Mouse (Mus musculus) right cerebral cortex, postnatal 36 days (tissue): ENCODE results near the gene Pcare.
A peak's percentile ranks its signal among the peaks of the same experiment; 100 is the strongest.
"Not testable (repeated sequence)": the region's sequence is repeated elsewhere in the genome, so short reads cannot be mapped to it uniquely, and the experiment has no call there.

Experiments
- DNase-seq, 2 experiments: peaks; one replicate each; pipeline ENCODE4 v3.0.0; 2022; ENCODE audit warnings: low spot score in 2 of 2, mixed read lengths in 1 of 2

The Pcare gene

GRCm38 (mm10) chr17:71752831-71753230, at the start of gene Pcare:
Gene Pcare, minus strand, starts transcription at chr17:71752894.
- DNase-seq, result no peak

GRCm38 (mm10) chr17:71795521-71796205, 43.0 kb upstream of the Pcare start:
- no peak for DNase-seq

DNA sequence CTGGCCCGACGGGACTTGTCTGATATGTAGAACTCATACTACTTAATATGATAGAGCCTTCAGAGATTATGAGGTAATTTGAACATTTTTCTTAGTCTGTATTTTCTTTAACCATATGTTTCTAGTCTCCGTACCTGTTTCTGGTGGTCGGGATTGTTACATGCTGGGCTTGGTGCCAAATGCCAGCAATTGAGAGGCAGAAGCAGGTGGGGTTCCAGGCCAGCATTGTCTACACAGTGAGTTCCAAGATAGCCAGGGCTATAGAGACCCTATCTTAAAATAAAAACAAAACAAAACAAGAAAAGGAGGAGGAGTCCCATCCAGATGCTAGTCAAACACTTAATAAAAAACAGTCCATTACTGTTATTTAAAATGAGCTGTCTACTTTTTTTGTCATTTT, 38.9 kb upstream of the Pcare start:
- DNase-seq, result no peak

GRCm38 (mm10) chr17:71791109-71791508, 38.4 kb upstream of the Pcare start:
- no peak for DNase-seq

DNA sequence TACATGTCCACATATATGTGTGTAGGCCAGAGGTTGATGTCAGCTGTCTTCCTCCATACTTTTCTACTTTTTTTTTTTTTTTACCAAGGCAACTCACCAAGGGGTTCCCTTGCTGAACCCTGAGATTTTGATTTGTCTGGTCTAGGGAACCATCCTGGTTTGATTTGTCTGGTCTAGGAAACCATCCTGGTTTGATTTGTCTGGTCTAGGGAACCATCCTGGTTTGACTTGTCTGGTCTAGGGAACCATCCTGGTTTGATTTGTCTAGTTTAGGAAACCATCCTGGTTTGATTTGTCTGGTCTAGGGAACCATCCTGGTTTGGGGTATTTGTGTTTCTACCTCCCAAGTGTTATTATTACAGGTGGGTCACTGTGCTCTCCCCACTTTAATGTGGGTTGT, 33.8 kb upstream of the Pcare start:
- DNase-seq, result no peak

GRCm38 (mm10) chr17:71783366-71783735, 30.7 kb upstream of the Pcare start:
- no peak for DNase-seq

DNA sequence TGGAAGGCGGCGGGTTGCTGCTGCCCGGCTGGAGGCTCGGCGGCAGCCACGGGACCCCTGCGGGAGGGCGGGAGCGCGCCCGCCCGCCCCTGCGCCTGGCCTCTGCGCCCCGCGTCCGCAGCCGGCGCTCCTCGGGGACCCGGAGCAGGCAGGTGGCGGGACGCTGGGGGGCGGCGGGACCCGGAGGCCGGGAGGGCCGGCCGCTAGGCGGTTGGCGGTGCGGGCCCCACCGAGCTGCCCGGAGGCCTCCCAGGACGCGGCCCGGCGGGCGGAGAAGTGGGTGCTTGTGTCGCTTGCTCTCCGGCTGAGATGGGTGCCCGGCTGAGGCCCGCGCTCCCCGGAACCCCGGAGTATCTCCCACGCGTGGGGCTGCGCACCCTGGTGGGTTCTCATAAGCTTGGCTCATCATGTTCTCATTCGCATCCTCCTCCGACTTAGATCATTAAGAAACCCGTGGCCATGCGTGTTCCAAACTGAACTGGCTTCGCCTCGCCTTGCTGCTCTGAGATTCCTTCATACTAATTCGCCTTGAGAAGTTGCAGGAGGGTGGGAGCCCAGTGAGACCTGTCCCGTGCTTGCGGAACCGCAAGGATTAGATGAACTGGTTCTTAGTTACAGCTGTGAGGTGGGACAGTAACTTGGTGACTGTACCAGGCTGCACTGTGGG, 30.1 kb upstream of the Pcare start:
- peak; percentile 18 to 39 for DNase-seq

DNA sequence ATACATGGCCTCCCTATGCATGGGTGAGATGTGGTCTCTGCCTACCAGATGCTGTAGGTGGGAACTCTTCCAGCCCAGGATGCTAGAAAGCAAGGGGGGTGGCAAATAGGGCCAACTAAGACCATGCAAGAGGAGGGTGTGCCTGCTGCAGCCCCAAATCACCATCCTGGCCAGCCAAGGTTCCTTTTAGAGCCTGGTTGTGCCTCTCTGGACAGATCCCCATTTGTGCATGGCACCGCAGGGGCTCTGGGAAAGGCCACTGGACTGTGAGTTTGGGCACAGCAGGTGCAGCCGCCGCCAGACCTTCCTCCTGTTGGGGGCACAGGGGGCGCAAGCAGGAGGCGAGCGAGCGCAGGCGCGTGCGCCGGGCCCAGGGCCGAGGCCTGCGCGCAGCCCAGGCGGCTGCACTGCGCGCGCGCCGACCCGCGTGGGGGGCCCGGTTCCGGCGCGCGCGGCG, 29.6 kb upstream of the Pcare start:
- DNase-seq, result peak in 1 of 2 experiments; percentile 12

DNA sequence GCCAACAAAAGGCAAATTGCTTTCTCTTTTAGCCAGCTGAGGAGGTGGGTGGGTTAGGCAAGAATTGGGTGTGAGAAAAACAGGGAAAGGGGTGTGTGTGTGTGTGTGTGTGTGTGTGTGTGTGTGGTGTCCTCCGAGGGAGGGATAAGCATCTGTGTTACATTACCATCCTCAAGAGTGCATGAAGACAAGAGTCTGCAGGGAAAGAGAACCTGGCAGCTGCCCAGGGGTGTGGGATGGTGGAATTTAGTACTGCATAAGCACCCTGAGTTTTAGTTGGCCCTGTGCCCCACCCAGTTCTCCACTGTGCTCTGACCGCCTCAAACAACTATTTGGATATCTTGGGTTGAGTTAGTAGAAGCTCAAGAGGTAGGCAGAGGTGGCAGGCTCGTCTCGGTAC, 28.3 kb upstream of the Pcare start:
- peak; percentile 79 to 83 for DNase-seq

DNA sequence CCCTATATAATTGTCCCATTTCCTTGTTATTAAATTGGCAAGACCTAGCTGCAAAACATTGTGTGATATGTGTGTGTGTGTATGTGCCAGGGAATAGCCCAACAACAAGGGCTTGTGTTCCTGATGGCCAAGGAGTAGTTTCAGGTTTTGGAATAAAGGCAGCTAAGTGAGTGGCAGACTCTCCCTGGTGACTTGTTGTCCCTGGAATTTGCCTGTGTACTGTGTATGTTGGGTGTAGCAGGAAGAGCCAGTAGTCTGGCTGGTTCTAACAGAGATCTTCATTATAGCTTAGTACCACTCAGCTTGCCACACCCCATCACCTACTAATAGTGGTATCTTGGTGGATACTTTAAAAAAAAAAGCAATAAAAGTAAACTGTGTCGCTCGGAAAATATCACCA, 27.8 kb upstream of the Pcare start:
- no peak for DNase-seq

DNA sequence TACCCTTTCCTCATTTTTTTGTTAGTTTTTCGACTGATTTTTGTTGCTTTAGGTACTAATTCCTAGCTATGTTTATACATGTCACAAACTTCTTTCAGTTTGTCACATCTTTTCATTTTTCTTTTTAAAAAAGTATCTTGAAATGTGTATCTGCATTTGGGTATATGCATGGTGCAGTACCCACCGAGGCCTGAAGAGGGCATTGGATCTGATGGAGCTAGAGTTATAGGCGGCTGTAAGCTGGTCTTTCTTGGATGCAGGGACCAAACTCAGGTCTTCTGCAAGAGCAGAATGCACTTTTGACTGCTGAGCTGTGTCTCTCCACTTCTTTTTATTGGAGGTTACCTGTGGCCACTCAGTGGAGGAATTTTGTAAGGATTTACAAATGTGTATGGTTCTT, 26.0 kb upstream of the Pcare start:
- DNase-seq, result no peak

DNA sequence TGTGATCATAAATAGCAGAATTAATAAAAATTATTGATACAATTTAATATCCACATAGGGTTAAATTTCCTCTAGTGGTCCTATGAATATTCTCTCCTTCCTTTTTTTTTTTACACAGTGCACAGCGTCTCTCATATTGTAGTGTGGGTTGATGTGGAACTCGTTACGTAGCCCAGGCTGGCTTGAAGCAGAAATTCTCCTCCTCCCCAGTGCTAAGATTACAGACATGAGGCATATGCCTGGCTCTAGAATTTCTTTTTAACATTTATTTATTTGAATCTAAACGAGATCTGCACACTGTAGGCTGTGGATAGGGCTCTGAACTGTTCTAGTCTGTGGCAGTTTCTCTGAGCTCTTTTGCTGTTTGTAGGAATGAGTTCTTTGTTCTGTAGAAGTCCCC, 22.6 kb upstream of the Pcare start:
- DNase-seq, result peak in 1 of 2 experiments; percentile 32

DNA sequence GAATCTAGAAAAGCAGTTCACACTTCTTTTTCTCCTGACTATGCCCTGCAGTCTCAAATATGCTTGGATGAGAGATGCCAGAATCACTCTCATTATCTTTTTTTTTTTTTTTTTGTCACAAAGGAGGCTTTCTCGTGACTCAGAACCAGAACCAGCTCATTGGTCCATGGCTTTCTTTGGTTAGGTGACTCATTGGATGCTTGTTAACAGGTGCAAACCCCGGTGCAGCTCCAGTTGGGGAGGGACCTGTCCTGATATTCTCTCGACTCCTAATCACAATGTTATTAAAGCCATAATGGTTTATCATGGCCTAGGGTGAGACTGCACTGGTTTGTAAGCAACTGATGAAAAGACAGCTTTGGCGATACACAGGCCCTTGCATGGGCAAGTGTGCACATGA, 21.5 kb upstream of the Pcare start:
- DNase-seq, result no peak

DNA sequence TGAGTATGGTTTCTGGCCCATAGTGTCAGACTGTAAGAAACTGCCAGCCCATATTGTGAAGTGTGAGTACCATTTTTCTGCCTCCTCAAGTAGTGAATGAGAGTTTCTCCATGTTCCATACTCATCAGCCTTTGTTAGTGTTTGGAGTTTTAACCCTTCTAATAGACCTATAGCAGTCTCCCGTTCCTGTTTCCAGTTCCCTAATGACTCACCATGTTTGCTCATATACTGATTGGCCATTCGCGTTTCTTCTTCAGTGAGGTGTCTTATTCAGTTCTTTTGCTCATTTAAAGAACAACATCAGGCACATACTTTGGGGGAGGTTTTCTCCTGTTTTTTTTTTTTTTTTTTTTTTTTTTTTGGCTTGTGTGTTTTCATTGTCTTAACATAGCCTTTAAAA, 18.0 kb upstream of the Pcare start:
- no peak for DNase-seq

DNA sequence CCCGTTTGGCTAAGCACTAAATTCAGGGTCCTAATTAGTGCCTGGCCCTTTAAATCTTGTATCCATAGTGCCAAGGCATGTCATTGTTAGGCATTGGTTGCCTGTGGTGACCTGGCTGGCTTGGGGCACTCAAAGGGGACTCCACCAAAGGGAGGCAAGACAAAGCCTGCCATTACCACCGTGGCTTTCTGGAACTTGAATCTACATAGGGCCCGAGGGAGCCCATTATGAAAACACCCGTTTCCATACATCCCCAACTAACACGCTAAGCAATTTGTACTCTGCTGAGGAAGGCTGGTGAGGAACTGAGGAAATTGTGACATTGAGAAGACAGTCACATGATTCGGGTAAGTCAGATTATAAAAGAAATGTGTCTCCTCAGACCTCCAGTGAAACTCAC, 16.9 kb upstream of the Pcare start:
- no peak for DNase-seq

GRCm38 (mm10) chr17:71768173-71768572, 15.5 kb upstream of the Pcare start, which contains the start of gene Clip4:
Gene Clip4, plus strand, starts transcription at chr17:71768473.
- DNase-seq, result not testable (repeated sequence)

DNA sequence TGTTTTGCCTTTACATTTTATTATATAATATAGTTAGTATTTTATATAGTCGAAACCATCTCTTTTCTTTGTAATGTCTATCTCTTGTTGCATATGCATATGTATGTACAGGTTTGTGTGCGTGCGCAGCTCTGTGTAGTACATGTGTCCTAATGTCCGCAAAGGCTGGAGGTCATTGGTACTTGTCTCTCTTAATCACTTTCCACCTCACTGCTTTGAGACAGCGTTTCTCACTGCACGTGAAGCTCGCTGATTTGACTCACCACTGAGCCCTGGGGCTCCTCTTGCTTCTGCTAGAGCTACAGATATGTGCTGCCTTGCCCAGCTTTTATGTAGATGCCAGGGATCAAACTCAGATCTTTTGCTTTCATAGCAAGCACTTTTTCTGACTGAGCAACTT, 7.8 kb upstream of the Pcare start:
- DNase-seq, result no peak

GRCm38 (mm10) chr17:71749616-71750168, 3.0 kb downstream of the Pcare start:
- no peak for DNase-seq

DNA sequence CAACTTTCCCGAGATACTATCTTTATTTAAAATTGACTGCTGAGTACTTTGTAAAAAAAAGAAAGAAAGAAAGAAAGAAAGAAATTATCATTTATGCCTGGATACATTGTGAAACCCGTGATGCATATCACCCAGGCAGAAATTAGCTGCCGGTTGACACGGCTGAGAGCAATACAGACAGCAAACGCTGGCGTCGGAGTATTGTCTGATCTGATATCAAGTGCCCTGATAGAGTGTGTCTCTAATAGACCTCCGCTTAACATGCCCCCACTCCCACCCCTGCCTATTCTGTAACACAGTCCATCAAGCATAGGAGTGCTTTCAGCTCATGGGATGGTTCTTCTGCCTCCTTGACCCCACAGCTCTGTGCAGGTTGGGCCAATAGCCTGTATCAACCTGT, 5.1 kb downstream of the Pcare start:
- no peak for DNase-seq

- no peak for DNase-seq
Measured at GRCm38 (mm10) chr17:71746114-71746513, 6.6 kb downstream of the Pcare start.

DNA sequence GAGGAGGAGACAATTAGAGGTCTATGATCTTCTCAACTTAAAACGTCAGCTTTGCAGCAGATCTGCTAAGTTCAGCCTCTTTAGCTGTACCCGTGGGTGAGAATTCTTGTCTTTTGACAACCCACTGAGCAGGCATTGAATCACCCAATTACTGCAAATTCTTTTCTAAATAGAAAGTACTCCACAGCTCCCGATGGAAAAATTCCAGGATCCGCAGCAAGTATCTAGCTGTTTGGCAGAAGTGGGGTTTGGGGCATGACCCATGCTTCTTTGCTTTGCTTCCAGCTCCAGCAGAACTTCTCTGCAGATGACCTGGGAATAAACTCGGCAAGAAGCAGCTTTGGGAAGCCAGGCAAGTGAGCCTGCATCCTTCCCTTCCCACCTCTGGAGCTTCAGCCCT, 9.8 kb downstream of the Pcare start:
- DNase-seq, result peak in 1 of 2 experiments; percentile 44

GRCm38 (mm10) chr17:71742156-71742555, 10.5 kb downstream of the Pcare start:
- DNase-seq, result no peak

DNA sequence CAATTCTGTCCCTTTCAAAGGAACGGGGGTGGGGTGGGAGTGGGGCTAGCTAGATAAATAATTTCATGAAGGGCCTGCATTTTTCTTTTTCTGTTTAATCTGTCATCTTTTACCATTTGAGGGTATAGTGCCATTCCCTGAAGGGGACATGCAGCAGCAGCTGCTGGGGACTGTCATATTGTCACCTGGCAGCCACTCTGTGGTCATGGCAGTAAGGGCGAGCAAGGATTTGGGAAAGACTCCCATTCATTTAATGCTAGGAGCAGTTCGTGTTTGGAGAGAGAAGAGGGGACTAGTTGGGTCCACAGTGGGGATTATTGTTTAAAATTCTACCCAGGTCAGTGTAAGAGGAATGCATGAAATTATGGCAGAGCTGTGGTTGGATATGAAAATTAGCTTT, 16.3 kb downstream of the Pcare start:
- no peak for DNase-seq
